Mouse (Mus musculus) left cerebral cortex, adult 2 months (tissue): Measurements from ENCODE around the gene Mtor. TPM values are rescaled to one million over a fixed set of nuclear protein-coding genes. Genes with fewer than 3 reads are reported as not detected.

Experiments used
- DNase-seq, 2 experiments: peaks; one replicate each; pipeline ENCODE4 v3.0.0; 2021 to 2022; ENCODE audit warnings: low spot score in 2 of 2, mixed read lengths in 1 of 2; ENCODE audit errors: extremely low spot score in 1 of 2
- H3K27ac ChIP-seq: fragments of 200-600 bp; 2 replicates; pipeline ENCODE4 v1.8.1; 2022
- H3K4me3 ChIP-seq: fragments of 200-600 bp; 2 replicates; pipeline ENCODE4 v1.8.1; 2022
- CTCF ChIP-seq: fragments of 200-600 bp; IDR thresholded peaks from 2 replicates; pipeline ENCODE4 v1.8.1; 2022; ENCODE audit warnings: antibody characterized with exemption, mild to moderate bottlenecking, moderate library complexity
- intact Hi-C: fragments of 180-260 bp; cut with DNase I; formaldehyde crosslinking; loops from one replicate; pipeline ENCODE4 v1.15.1; 2025
- total RNA-seq, 2 experiments: library from RNA; stranded (reverse); gene quantifications; 2 replicates each; pipeline ENCODE4 v1.2.3; 2021

The Mtor gene
- total RNA-seq, 2 experiments from 2014 or later: 92.7 to 94.0 TPM

DNA sequence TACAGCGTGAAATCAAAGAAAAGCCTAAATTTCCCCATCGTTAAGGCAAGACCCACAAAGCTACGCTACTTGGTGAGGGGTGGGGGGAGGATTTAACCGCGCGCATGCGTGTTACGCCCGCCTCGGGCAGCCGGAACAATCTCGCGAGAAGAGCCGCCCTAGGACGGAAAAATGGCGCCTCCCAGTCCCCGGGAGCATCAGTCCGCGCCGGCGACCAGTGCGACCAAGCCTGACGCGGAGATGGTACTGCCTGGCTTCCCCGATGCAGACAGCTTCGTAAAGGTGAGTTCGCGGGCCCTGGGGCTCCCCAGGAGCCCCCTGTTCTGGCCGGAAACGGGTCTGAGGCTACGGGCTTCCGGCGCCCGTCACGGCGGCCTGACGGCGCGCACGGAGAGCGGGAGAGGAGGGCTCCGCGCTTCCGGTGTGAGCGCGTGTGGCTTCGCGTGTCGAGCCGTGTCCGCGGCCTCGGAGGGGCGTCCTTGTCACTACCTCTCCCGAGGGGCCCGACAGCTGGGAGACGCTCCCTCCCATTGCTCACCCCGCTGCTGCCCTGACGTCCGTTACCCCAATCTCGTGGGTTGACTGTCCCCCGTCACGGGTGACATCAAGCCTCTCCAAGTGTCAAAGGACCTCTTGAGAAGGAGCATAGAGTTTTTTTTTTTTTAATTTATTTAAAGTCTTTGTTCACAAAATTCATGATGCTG is 110.0 kb downstream of the Mtor start, which contains the start of gene Exosc10:
TSS of gene Exosc10 (plus strand) at position 133 of the 704 bp plus-strand sequence.
- Histone ChIP-seq H3K27ac (peak within 1 kb of the TSS; percentile 99), H3K4me3 (peak within 1 kb of the TSS; percentile 77)
- TF ChIP-seq CTCF: no peak
- peak; percentile 85 to 86 for DNase-seq
- intact Hi-C loops: loop anchor here (5.0 kb wide), 1 partner anchor 49 kb away; no protein-coding TSS in a partner anchor

- Histone ChIP-seq H3K27ac (no peak overlapping the region), H3K4me3 (no peak overlapping the region)
- TF ChIP-seq CTCF: no peak
- no peak for DNase-seq
- intact Hi-C loops: loop anchor here (2.0 kb wide), 1 partner anchor 14 kb away; no protein-coding TSS in a partner anchor
Measured at GRCm38 (mm10) chr4:148562676-148563075, 114.3 kb downstream of the Mtor start.

DNA sequence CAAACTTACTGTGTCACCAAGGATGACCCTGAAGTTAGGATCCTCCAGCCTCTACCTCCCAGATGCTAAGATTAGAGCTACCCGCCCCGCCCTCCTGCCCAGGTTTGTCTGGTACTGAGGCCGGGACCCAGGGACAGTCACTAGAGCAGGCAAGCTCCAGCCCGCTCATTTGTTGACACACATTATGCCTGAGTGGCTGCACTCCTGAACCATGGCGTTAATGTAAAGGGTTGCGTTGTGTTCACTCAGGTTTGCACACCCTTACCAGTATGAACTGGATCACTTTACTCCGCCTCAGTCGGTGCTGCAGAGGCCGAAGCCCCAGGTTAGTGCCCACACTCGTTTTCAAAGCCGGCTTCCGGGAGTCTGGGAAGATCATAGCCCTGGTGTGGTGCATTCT is 115.2 kb downstream of the Mtor start:
- Histone ChIP-seq H3K27ac (no peak overlapping the region), H3K4me3 (no peak overlapping the region)
- no peak for TF ChIP-seq CTCF
- DNase-seq: no peak
- intact Hi-C loops: loop anchor here (2.0 kb wide), 1 partner anchor 13 kb away; no protein-coding TSS in a partner anchor

- intact Hi-C loops: no loop called here
- DNase-seq: no peak
- H3K4me3 ChIP-seq: no peak overlapping the region
- TF ChIP-seq CTCF: no peak
- no peak overlapping the region for H3K27ac ChIP-seq
Measured at GRCm38 (mm10) chr4:148570138-148570537, 121.7 kb downstream of the Mtor start.

DNA sequence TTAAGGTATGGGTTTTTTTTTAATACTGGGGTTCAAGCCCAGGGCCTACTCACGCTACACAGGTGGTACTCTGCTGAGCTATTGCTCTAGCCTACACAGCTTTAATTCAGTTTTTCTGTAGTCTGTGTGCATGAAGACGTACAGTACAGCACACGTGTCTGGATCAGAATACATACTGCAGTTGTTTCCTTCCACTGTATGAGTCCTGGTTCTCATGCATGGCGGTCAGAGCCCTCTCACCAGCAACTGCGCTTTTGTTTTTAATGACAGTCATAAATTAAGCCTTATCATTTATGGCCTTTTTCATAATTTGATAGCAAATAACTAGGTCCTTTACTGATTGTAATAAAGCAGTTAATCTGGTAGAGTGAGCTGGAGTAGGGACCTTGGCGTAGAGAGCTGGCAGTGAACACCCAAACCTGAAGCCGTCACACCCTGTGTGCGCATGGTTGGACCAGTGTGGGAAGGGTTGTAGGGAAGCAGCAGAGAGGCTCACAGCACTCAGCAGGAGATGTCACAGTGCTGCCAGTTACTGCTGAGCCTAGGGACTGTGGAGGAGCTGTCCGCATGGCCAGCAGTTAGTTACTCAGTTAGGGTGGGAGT is 122.4 kb downstream of the Mtor start:
- no peak for DNase-seq
- intact Hi-C loops: no loop called here
- TF ChIP-seq CTCF: no peak
- Histone ChIP-seq H3K4me3 (no peak overlapping the region), H3K27ac (no peak overlapping the region)

GRCm38 (mm10) chr4:148573222-148573621 is 124.8 kb downstream of the Mtor start:
- Histone ChIP-seq H3K4me3 (no peak overlapping the region), H3K27ac (no peak overlapping the region)
- no peak for DNase-seq
- intact Hi-C loops: no loop called here
- no peak for TF ChIP-seq CTCF

GRCm38 (mm10) chr4:148580765-148581164 is 132.4 kb downstream of the Mtor start:
- no peak for TF ChIP-seq CTCF
- H3K27ac ChIP-seq: no peak overlapping the region
- intact Hi-C loops: no loop called here
- DNase-seq: no peak
- H3K4me3 ChIP-seq: no peak overlapping the region

DNA sequence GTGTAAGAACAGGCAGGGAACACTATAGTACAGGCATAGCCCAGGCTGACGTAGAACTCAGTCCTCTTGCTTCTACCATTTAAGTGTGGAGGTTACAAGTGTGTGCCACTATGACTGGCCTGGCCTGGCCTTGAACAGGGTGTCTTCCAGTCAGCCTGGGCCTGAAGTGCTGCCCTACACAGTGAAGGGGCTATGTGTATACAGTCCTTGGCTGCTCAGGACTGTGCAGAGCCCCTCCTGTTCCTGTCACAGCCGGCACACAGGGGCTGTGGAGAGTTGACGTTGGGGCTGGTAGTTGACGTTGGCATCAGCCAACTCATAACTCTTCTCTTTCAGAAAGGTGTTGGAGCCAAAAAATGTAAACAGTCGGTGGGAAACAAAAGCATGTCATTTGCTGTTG is 133.0 kb downstream of the Mtor start:
- intact Hi-C loops: no loop called here
- no peak for TF ChIP-seq CTCF
- Histone ChIP-seq H3K27ac (no peak overlapping the region), H3K4me3 (no peak overlapping the region)
- DNase-seq: no peak

DNA sequence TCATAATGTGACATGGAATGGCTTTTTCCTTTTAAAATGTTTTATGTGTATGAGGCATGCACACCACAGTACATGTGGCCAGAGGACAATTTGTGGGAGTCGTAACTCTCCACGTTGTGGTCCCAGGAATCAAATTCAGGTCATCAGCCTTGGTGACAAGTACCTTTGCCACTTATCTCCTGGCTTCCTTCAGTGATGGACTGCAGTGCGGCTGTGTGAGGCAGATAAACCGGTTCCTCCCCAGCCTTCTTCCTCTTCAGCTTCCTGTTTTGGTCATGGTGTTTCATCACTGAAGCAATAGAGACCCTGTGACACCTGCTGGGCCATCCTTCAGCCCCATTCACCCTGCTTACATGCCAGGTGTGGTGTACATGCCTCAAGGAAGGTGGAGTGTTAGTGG is 134.8 kb downstream of the Mtor start:
- H3K27ac ChIP-seq: no peak overlapping the region
- no peak for TF ChIP-seq CTCF
- no peak overlapping the region for H3K4me3 ChIP-seq
- no peak for DNase-seq
- intact Hi-C loops: no loop called here

GRCm38 (mm10) chr4:148586648-148587047 is 138.2 kb downstream of the Mtor start:
- intact Hi-C loops: no loop called here
- DNase-seq: no peak
- Histone ChIP-seq H3K4me3 (no peak overlapping the region), H3K27ac (no peak overlapping the region)
- no peak for TF ChIP-seq CTCF

DNA sequence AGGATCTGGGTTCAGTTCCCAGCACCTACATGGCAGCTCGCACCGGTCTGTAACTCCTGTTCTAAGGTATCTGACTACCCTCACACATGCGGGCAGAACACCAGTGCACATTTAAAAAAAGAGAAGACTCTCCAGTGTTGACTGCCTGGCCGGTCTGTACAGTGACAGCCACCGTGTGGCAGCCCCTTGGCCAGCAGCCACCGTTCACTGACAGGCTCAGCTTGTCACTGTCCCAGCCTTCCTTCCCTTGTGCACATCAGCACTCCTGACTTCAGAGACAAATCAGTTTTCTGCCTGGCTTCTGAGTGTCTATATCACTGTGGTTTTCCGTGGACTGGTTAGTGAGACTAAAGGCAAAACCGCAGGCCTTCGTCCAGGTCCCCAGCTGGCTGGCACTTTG is 140.4 kb downstream of the Mtor start:
- intact Hi-C loops: no loop called here
- 0 out of 2 replicates have a peak overlapping the region, but pooled peaks have one; percentile 0 for H3K27ac ChIP-seq
- no peak for TF ChIP-seq CTCF
- H3K4me3 ChIP-seq: no peak overlapping the region
- no peak for DNase-seq

GRCm38 (mm10) chr4:148589565-148589964 is 141.2 kb downstream of the Mtor start:
- H3K27ac ChIP-seq: no peak overlapping the region
- DNase-seq: no peak
- TF ChIP-seq CTCF: no peak
- intact Hi-C loops: no loop called here
- H3K4me3 ChIP-seq: no peak overlapping the region
